Mouse (Mus musculus): Measurements from ENCODE around the gene Tex30. TPM values are rescaled to one million over a fixed set of nuclear protein-coding genes. Genes with fewer than 3 reads are reported as not detected.
"Not testable (repeated sequence)": the region's sequence is repeated elsewhere in the genome, so short reads cannot be mapped to it uniquely, and the experiment has no call there.

Gene Tex30
- polyA plus RNA-seq, 1 experiment from 2014 or later = 36.9 TPM

DNA sequence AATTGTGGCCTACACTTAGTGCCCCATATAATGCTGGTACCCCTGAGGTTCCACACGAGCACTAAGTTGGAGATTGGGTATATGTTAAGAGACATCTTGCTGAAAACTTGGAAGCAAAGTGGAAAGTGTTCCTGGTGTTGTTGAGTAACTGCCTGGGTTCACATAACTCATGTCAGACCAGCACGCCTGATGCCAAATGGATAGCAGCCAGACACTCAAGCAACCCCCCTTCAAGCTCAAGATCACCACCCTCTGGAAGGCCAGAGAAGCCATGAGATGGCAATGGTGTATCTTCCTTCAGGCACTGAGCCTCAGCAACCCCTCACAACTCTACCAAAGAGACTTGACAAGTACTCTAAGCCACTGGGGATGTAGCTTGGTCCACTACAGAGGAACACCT lies 55.7 kb downstream of the Tex30 start:
- no peaks in the 10 kb centered on the region for H3K27me3 ChIP-seq (ENCODE audit: insufficient read depth, low read length)
- no peak overlapping the region for H3K27ac ChIP-seq (ENCODE audit: low read depth)
- TF ChIP-seq EP300 (IDR thresholded peaks at IDR 0.05; ENCODE audit: low read depth) (no peak), CTCF (IDR thresholded peaks at IDR 0.05; ENCODE audit: low read depth) (no peak)
- ATAC-seq (no peak), DNase-seq (no peak)
- 79% methylated on average over 2 of the region's 2 CpGs for WGBS (ENCODE audit: insufficient replicate concordance)
- H3K4me3 ChIP-seq (ENCODE audit: low read depth, low read length) = no peak overlapping the region
- H3K9me3 ChIP-seq (ENCODE audit: low read length) = no peaks in the 10 kb centered on the region
- no peaks in the 10 kb centered on the region for H3K36me3 ChIP-seq (replicated peaks; ENCODE audit: insufficient read depth, low read length)
- H3K4me2 ChIP-seq (ENCODE audit: low read depth, low read length) = no peak overlapping the region
- H3K4me1 ChIP-seq (ENCODE audit: insufficient read depth) = peaks cover 4% of the 10 kb centered on the region
- no peak overlapping the region for H3K9ac ChIP-seq (replicated peaks)

DNA sequence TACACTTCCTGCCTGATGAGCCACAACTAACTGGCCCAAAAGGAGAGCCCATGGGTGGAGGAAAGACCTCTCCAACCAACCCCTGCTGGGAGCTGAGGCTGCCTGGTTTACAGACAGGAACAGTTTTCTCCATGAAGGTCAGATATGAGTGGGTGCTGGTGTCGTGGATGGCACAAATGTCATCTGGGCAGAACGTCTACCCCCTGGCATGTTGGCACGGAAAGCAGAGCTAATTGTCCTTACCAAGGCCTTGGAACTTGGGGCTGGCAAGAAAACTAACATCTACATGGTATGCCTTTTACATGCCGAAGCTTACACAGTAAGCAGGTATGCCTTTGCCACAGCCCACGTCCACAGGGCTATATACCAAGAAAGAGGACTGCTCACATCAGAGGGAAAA lies 56.6 kb downstream of the Tex30 start:
- not testable (repeated sequence) for H3K9me3 ChIP-seq (ENCODE audit: low read length); H3K4me3 ChIP-seq (ENCODE audit: low read depth, low read length); H3K9ac ChIP-seq (replicated peaks); H3K27ac ChIP-seq (ENCODE audit: low read depth); H3K36me3 ChIP-seq (replicated peaks; ENCODE audit: insufficient read depth, low read length); DNase-seq; H3K4me2 ChIP-seq (ENCODE audit: low read depth, low read length); H3K27me3 ChIP-seq (ENCODE audit: insufficient read depth, low read length); ATAC-seq; H3K4me1 ChIP-seq (ENCODE audit: insufficient read depth)
- 70% methylated on average over 5 of the region's 5 CpGs for WGBS (ENCODE audit: insufficient replicate concordance)

DNA sequence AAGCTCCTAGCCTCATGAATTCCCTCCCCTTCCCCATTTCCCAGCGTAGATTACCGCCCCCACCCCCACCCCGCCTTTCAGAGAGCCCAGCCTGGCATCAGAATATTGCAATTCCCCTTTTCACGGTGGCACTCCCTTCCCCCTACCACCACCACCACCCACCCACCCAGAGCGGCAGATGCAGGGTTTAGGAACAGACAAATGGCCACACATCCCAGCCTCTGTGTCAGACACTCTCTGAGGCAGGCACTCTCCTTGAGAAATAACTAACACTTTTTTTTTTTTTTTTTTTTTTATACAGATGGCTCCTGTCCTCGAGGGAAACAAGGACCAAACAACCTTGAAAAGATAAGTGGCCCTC lies 59.7 kb downstream of the Tex30 start:
- ATAC-seq = peak; percentile 5; the same call in 1 of the 2 replicates
- peak overlapping the region; percentile 42; the same call in 1 of the 2 replicates for H3K9ac ChIP-seq (replicated peaks)
- WGBS (ENCODE audit: insufficient replicate concordance) = 5% methylated on average over 6 of the region's 6 CpGs

DNA sequence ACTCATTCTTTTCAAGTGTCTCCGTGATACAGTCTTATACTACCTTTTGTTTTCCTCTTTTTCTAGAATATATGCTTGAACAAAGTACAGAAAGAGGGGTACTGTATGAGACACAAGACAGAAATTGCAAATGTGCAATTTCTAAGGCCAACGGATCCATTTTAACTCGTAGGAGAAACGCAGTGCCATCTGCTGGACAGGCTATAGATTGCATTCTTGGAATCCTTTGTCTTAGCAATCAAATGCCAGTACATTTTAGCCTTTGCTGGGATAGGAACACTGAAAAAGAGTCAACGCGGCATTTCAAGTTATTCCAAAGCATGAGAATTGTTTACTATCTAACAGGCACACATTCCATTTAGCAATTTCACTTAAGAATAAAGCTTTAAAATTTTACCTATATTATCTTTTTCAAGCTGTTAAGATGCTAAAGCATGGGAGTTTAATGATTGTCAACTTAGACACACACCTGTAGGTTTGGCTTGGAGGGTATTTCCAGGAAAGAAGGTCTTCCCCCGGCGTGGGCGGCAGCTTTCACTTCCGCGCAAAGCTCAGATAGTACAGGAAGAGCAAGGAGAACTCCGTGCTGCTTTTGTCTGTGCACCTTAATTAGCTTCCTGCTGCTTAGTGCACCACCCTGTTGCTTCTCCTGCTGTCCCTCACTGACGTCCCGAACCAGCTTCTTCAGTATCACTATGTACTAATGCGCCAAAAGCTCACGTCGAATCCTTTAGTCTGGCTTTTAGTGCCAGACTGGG lies 60.3 kb downstream of the Tex30 start:
- Histone ChIP-seq H3K36me3 (replicated peaks; ENCODE audit: insufficient read depth, low read length) (no peaks in the 10 kb centered on the region), H3K4me2 (ENCODE audit: low read depth, low read length) (peak overlapping the region; percentile 75), H3K9me3 (ENCODE audit: low read length) (no peaks in the 10 kb centered on the region), H3K4me1 (ENCODE audit: insufficient read depth) (peaks cover 4% of the 10 kb centered on the region), H3K27ac (ENCODE audit: low read depth) (no peak overlapping the region), H3K4me3 (ENCODE audit: low read depth, low read length) (peak overlapping the region; percentile 51), H3K27me3 (ENCODE audit: insufficient read depth, low read length) (no peaks in the 10 kb centered on the region), H3K9ac (replicated peaks) (peak overlapping the region; percentile 42; the same call in 1 of the 2 replicates)
- WGBS (ENCODE audit: insufficient replicate concordance) = 2% methylated on average over 17 of the region's 17 CpGs
- peak; percentile 56 for DNase-seq
- peak; percentile 64 for ATAC-seq
- TF ChIP-seq CTCF (IDR thresholded peaks at IDR 0.05; ENCODE audit: low read depth) (peak; percentile 86), EP300 (IDR thresholded peaks at IDR 0.05; ENCODE audit: low read depth) (no peak)

More for the DNA sequence above, 59.7 kb downstream of the Tex30 start:
- no peak for DNase-seq
- no peak overlapping the region for H3K27ac ChIP-seq (ENCODE audit: low read depth)
- H3K36me3 ChIP-seq (replicated peaks; ENCODE audit: insufficient read depth, low read length) = no peaks in the 10 kb centered on the region
- TF ChIP-seq CTCF (IDR thresholded peaks at IDR 0.05; ENCODE audit: low read depth) (no peak), EP300 (IDR thresholded peaks at IDR 0.05; ENCODE audit: low read depth) (no peak)
- no peaks in the 10 kb centered on the region for H3K9me3 ChIP-seq (ENCODE audit: low read length)
- no peaks in the 10 kb centered on the region for H3K27me3 ChIP-seq (ENCODE audit: insufficient read depth, low read length)
- peak overlapping the region; percentile 75 for H3K4me2 ChIP-seq (ENCODE audit: low read depth, low read length)
- peaks cover 4% of the 10 kb centered on the region for H3K4me1 ChIP-seq (ENCODE audit: insufficient read depth)
- H3K4me3 ChIP-seq (ENCODE audit: low read depth, low read length) = peak overlapping the region; percentile 51

Other genes starting within 250 kb of the Tex30 start
- 14.8 and 17.8 TPM in 2 replicates for gene Tpp2, start 168.8 kb downstream of the Tex30 start, polyA plus RNA-seq (2015; fragmentation: Nextera tagmentation; extraction: Ambion mirVana)
- gene Mettl21c, start 82.4 kb downstream of the Tex30 start, polyA plus RNA-seq (2015; fragmentation: Nextera tagmentation; extraction: Ambion mirVana) = 0.08 and 0.12 TPM in 2 replicates
- gene Gm8251, start 40.5 kb downstream of the Tex30 start, polyA plus RNA-seq (2015; fragmentation: Nextera tagmentation; extraction: Ambion mirVana) = 0.02 and 0.04 TPM in 2 replicates
- 9.3 and 9.8 TPM in 2 replicates for gene Kdelc1, start 16.4 kb upstream of the Tex30 start, polyA plus RNA-seq (2015; fragmentation: Nextera tagmentation; extraction: Ambion mirVana)
- 3.3 and 3.7 TPM in 2 replicates for gene Bivm, start 16.5 kb upstream of the Tex30 start, polyA plus RNA-seq (2015; fragmentation: Nextera tagmentation; extraction: Ambion mirVana)
- gene Ercc5, start 45.3 kb upstream of the Tex30 start, polyA plus RNA-seq (2015; fragmentation: Nextera tagmentation; extraction: Ambion mirVana) = 3.6 and 3.9 TPM in 2 replicates
- gene Mettl21e, start 116.5 kb upstream of the Tex30 start, polyA plus RNA-seq (2015; fragmentation: Nextera tagmentation; extraction: Ambion mirVana) = 0.15 TPM in 1 of 2 replicates, not detected in the other

All from liver, postnatal 0 days (tissue).